Mouse (Mus musculus) adrenal gland, postnatal 10 days (tissue): ENCODE results near the gene Golt1a. TPM values are rescaled to one million over a fixed set of nuclear protein-coding genes. Genes with fewer than 3 reads are reported as not detected.
A peak's percentile ranks its signal among the peaks of the same experiment; 100 is the strongest.

Source experiments
- DNase-seq: peaks from one replicate; pipeline ENCODE4 v3.0.0; 2021; ENCODE audit warnings: mixed read lengths
- long read RNA-seq, 2 experiments: library from polyadenylated mRNA; stranded (forward); transcript quantifications; one replicate each; pipeline ENCODE4 v2.0.0; 2021
- total RNA-seq, 2 experiments: library from RNA; stranded (reverse); gene quantifications; 2 replicates each; pipeline ENCODE4 v1.2.3; 2021

Golt1a gene
- total RNA-seq = 1 to 10 TPM; 1.4 to 4.3 TPM
- long read RNA-seq, experiment 1, partial matches to known transcripts = 2 of 4 reads
- long read RNA-seq, experiment 1, other reads (novel, unspliced or antisense) = 0 of 4 reads
- long read RNA-seq, experiment 2 = 0 reads

DNA sequence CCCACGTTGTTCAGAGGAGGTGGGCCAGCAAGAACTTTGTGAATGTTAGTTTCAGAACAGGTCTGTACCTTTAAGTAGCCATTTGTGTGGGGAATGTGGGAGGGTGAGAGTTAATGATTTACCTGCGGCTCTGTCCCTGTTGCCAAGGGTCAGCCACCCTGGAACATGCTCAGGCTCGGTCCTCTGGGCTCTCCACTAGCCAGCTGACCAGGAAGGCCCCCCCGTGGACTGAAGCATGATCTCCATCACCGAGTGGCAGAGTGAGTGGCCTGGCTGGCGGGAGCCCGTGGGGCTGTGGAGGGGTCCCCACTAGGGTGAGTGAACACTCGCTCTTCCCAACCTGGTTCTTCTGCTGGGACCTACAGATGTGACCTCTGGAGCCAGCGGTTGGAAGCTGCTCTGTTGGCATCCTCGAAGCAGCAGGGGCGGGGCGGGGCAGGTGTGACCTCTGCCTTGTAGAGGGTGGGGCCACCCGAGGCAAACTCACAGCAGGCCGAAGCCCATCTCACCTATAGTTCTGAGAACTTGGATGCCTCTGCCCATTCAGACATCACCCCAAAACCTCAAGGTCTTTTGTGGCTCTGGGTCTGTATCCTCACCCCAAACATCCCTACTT lies at the start of gene Golt1a:
Gene Golt1a, plus strand, starts transcription at position 149 of the 616 bp plus-strand sequence.
- DNase-seq = no peak

DNA sequence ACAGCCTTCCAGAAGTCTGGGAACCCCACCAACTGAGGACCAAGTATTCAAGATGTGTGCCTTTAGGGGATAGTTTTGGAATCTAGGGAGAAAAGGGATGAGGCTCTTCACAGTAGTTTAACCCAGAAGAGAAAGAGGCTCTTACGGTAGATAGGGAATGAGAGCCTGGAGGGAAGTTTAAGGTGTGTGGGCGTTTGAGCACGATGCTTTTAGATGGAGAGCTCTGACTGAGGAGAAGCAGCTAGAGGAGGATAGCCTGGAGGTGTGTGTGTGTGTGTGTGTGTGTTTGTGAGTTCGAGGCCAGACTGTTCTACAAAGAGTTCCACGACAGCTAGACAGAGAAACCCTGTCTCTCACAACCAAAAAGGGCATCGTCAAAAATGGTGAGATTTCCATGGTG lies 47.0 kb upstream of the Golt1a start:
- no peak for DNase-seq

DNA sequence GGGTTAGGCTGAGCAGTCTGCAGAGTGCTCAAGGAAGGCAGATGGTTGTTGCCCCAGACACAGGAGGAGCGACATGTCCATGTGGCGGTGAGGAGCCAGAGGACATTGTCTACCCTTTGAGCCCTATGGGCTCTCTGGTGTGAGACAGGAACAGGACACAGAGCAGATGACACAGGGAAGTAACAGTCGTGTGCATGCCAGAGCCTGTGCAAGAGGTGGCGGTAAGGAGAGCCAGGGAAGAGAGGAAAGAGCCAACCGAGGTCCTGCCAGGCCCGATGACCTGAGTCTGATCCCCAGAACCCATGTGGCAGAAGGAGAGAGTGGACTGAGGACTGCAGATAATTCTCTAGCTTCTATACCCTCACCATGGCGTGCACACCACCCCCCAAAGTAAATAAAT lies 46.5 kb upstream of the Golt1a start:
- no peak for DNase-seq

DNA sequence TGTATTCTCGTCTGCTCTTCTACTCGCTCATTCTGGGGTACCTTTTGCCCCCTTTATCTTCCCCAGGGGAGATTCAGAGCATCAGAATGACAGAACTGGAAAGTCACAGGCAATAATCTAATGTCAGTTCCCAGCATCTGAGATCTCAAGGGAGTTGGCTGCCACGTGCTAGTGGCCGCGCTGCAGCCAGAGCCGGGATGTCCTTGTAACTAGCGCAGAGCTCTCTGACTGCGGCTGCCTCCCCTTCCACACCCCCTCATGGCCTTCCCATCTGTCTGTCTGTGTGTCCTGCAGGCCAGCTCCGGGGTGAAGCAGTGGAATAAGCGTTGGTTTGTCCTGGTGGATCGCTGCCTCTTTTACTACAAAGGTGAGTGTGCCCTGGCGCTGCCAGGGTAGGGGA lies 45.2 kb upstream of the Golt1a start:
- DNase-seq = peak; percentile 62

DNA sequence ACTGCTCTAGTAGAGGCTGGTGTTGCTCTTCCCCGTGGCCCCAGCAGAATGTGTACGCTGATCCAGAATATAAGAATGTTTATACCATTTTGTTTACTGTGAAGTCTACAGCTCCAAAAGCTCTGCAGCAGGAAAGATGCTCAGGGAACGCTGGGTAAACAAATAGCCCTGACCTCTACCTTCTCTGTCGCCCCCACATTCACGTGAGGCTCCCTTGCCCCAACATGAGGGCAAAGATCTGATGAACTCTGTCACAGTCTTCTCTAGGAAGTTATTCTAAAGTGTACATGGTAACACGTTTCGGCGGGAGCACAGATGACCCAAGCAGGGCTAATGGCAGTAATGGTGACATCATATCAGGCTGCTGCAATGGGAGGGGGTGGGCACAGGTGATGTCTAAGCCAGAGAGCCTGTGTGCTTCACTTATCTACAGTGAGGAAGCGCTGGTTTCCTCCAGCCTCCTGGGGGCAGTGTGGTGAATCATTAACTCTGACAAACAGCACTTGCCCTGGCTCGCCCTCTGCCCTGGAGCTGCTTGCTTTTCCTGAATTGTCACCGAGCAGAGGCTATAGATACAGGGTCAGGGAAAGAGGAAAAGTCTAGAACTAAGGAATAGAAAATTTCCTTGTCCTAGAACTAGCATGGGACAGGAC lies 44.4 kb upstream of the Golt1a start:
- peak; percentile 33 for DNase-seq

DNA sequence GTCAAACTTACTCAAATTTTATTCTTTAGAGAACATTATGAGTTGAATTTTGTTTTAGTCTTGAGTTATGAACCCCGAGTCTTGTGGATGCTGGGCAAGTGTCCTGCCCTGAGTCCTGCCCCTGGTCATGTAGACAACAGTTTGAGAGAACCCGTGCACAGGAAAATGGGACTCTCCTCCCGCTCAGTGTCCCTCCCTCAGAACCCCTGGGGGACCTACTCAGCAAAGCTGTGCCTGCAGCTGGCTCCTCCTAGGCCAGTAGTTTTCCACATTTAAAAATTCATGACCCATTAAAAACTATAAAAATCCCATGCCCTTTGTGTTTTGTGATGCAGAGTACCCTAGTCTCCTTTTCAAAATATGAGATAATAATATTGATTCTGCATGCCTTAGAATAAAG lies 42.5 kb upstream of the Golt1a start:
- DNase-seq = no peak

DNA sequence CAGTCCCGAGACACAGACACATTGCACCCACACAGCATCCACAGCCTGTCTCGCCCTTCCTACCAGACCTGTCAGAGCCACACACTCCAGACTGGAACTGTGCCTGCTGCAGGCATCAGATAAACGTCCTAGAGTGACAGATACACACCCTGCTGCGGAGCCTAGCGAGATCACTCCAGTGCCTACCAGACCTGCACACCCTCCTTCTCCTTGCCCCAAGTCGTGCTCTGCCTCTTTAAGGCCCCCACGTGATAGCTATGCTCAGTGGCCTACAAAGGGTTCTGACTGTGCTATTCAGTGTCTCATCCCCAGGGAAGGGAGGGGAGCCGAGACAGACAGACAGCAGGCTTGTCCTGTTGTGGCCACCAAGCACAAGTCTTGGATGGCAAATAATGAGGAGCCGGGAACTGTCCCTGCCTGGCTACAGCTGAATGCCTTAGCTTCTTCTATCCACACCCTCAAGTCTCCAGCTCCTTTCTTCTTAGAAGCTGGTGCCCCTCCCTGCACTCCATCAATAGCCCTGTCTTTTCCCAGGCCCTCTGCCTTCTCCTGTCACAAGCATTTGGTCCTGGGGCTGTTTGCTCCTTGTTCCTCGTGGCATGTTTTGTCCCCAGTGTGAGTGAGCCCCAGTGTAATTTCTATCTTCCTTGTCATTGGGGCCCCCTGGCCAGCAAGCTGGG lies 41.6 kb upstream of the Golt1a start:
- no peak for DNase-seq

DNA sequence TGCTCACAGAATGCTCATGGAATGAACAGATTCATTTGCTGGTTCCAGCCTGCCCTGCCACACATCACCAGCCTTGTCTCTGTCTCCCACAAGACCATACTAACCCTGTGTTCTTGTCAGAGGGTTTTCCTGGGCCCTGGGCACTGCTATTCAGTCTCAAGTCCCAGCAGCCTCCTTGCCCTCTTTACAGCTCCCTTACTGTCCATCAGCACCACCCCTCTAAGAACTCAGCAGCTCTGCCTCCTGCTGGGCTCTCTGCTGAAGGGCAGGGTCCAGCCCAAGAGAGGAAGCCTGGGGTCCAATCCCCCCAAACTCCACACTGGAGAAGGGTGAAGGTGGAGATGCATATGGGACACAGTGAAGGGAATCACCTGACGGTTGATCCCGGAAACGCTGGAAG lies 41.1 kb upstream of the Golt1a start:
- DNase-seq = no peak

DNA sequence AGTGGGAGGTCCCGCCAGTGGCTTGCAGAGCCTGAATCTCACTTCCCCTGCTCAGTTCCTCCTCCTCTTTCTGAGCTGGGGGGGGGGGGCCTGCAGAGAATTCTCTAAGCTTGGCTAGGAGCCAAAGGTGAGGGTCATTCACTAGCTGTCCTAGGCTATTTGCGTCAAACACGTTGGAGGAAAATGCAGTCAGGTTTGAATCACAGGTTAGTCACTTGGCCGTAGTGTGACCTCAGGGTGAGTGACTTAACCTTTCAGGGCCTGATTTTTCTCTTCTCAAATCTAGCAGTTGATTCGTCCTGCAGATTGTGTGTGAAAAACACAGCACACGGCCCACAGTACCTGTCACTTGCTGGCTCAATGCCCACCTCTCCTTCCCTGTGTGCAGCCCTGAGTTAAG lies 39.3 kb upstream of the Golt1a start:
- DNase-seq = peak; percentile 30

DNA sequence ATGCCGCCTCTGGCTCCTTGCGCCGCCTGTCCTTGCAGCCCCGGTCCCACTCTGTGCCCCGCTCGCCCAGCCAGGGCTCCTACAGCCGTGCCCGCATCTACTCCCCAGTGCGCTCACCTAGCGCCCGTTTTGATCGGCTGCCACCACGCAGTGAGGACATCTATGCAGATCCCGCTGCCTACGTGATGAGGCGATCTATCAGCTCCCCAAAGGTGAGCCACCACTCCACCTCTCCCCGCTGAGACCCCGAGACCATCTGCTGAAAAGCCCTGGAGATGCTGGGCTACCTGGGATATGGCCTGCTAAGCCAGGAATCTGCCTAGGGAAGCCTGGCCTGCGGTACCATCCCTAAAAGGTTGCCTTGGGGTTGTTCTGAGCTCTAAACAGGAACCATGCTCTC lies 35.4 kb upstream of the Golt1a start:
- no peak for DNase-seq

DNA sequence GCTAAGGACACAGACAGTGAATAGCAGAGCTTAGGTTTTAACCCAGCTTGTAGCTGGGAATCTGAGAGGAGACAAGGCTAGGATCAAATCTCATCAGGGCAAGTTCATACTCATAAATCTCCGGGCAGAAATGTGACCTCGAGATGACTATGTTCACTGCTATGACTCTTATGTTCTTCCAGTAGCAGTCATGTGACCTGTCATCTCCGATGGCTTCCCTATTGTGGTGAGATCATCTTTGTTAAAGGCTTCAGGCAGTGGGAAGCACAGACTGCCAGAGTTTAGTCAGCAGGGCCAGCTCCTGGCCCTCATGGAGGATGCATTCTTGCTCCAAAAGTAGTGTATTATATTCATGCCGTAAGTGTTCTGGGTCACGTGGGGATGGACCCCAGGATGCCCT lies 32.6 kb upstream of the Golt1a start:
- DNase-seq = no peak

DNA sequence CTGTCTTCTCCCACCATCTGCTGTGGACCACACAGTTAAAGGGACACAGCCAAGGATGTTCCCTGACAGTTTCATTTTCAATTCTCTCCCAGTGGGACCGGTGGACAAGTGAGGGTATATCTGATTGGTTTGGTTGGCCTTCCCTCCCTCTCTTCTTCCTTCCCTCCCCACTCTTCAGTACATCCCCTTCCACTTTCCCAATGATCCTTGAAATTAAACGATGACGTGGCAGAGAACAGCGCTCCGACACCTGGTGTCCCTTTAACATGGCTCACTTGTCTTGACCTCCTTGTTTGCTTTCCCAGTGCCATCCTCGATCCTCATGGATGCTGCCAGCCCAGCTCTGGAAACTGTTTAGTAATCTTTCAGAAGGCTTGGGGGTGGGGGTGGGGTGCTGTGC lies 31.1 kb upstream of the Golt1a start:
- no peak for DNase-seq

DNA sequence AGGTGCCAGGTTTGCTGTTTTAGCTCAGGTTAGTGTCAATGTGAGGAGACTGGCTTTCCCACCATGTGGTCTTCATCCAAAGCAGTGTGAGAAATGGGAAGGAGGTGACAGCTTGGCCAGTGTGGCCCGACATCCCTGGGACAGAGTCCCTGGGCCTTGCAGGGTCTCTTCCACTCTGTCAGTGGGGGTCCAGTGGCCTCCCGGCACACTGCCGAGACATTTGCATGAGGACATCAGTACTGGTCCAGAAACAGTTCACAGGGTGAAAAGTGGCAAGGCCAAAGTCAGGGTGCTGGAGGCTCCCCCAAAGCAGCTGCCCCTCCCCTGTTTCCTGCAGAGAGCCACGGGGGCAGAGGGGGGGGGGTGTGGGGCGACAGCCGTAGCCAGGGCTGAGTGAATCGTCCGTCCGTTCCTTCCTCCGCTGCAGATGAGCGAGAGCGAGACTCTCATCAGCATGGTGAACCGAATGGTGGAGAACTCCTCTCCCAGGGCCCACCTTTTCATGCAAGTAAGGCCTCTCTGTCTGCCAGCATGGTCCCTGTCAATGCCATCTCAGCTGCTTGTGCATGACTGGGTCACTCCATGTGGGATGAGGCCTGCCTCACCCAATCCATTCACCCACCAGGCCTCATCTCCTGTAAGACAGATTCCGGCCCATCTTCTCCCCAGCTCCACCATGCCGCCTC lies 30.5 kb upstream of the Golt1a start:
- DNase-seq = no peak

DNA sequence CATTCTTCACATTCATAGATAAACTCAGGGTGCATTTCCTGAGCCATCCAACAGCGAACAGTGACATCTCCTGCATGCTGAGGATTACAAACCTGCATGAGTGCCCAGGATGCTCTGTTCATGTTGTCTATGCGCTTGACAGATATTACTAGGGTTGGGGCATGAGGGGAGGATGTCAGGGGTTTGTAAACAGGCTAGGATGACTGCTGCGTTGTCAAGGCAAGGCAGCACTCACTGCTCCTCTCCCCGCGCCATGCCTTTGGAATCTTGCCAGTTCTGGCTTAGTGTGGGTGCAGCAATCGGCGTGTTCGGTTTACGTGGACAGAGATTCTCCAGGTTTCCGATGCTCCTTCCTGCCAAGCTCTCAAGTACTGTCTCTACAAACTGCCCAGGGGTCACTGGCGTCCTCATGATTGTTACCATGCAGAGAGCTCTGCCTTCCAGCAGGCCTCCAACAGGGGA lies 29.9 kb upstream of the Golt1a start:
- no peak for DNase-seq

DNA sequence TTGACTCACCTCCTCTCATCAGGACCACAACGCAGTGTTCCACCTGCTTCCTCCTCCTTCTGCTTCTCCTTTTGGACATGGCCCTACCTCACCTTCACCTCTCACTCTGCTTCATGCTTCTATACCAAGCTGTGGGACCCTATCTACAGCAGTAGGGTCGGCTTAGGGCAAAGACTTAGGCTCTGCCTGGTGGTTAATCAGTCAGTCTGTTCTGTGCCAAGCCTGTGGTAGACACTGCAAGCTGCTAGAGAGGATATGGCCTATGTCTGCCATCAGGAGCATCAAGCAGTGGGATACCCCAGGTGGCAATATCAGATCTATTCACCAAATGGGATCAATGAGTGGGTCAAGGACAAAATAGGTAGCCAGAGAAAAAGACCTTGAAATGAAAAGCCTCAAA lies 29.1 kb upstream of the Golt1a start:
- DNase-seq = no peak

DNA sequence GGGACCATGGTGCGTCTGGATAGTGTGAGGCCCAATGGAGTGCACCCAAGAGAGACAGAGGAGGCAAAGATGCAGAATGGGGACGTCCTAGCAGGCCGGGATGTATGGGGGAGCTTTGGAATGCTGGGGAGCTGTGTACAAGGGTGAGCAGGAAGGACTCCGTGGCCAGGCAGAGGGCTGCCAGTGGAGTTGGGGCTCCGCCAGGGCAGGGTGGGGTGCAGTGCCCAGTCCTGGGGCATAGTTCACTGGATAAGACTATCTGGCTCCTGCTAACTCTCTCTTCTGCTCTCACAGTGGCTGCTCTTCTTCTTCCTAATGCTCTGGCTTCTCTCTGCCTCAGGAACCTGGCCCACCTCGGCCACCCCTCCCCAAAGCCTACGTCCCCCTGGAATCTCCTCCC lies 23.7 kb upstream of the Golt1a start:
- DNase-seq = no peak

DNA sequence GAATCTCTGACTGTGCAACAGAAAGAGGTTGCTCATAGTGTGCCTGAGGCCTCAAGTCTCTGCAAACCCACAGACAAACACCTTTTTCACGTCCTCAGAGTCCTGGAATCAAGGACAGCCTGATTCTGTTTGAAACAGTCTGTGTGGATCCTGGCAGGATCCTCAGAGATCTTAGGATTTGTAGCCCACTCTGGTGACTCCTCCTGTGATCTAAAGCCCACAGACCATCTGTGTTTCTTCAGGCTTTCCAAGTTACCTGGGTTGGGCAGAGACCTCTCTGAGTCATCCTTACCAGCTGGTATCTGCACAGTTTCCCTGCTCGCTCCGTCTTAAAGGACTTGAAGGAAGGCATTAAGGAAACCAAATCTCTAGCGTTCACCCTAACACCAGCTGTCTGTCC lies 22.5 kb upstream of the Golt1a start:
- DNase-seq = no peak

DNA sequence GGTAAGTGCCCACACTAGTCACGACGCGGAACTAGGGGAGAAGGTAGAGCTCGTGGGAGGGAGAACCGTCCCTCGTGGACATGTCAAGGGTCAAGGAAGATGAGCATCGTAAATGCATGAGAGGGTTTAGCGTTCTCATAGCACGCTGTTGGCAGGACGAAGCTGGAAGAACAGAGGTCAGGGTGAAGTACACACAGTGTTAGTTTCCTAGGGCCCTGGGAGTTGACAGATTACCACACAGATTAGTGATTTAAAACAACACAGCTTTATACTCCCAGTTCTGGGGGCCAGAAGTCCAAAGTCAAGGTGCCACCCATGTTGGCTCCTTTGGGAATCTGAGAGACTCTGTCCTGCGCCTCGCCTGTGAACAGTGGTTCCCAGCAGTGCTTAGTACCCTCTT lies 21.7 kb upstream of the Golt1a start:
- no peak for DNase-seq

DNA sequence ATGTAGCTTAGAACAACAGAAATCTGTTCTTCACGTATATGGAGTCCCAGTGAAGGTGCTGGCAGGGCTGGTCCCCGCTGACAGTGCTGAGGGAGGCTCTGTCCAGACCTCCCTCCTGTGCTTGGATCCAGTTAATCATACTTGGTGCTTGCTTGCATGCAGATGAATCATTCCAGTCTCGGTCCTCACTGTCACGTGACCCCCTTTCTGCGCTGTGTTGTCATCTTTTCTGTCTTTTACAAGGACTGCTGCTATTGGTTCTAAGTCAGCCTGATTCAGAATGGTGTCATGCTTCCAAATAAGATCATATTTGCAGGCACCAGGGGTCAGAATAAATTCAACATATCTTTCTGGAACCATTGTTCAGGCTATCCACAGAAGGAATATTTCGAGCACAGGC lies 17.7 kb upstream of the Golt1a start:
- DNase-seq = no peak

DNA sequence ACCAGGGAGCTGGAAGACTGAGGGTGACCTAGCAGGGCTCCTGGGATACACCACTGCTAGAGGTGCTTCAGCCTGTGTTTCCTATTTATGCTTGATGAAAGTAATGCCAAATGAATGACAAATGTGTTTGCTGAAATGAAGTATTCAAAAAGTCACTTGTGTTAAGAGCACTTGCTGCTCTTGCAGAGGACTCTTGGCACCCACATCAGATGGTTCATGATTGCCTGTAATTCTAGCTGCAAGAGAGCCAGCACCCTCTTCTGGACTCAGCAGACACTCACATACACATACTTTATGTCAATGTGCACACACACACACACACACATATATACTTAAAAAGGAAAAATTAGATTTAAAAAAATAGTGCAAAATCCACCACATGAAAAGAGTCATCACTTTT lies 17.0 kb upstream of the Golt1a start:
- no peak for DNase-seq

DNA sequence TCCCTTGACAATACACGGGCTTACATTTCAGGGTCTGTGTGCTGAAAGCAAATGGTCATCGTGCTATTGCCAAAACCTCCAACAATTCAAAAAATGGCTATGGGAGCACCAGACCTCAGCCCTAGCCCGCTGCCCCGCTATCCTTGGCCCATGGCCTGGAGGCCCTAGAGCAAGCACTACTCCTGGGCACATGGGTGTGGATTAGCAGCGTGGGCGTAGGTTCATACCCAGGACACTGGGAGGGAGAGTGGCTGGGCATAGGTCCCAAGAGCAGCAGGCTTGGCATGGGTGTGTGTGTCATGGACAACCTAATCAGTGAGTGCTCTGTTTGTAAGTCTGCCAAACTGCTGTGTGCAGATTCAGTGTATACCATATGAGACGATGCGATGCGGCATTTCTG lies 13.2 kb upstream of the Golt1a start:
- peak; percentile 52 for DNase-seq

DNA sequence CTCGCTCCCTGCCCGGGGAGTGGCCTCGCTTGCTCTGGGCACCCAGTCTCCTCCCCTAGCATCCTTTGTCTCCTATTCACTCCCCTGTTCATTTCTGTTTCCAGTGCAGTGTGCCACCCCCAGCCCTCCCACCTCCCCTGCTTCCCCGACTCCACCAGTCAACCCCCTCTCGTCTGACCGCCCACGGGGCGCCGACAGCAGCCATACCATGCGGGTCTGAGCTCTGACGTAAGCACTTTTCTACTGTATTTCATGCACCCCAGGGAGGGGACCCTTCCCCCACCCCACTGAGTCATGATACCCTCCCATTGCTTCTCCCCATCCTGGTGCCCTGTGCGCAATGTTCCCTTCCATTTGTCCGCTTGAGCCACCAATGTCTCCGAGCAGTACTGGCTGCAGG lies 10.8 kb upstream of the Golt1a start:
- DNase-seq = no peak

DNA sequence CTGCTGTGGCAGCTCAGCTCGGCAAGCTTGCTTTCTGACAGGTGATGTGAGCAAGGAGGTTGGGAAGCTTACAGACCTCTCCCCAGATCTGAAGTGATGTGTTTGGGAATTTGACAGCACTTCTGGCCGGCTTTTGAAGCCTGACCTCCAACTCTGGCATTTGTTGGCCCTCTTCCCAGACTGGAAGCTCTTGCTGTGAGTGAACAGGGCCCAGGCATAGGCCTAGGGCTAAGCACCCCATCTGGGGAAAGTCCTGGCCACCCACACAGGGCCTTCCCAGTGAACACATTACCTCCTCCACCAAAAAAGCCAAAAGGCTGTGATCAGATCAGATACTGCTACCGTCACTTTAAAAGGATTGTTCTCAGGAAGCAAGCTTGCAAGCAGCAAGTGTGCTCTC lies 7.1 kb upstream of the Golt1a start:
- DNase-seq = peak; percentile 84
